ENCODE assay signal across 27 mouse cellular contexts in the genomic region with DNA sequence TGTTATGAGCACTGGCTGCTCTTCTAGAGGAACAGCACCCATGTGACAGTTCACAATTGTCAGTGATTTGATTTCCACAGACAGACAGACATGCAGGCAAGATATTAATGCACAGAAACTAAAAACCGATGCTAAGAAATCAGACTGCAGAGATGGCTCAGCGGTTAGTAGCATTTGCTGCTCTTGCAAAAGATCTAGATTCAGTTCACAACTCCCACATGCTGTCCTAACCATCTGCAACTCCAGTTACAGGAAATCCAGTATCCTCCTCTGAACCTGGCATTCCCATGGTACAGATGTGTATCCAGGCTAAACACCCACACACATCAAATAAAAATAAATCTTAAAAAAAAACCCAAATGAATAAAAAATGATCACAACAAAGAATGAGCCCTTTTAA. TPM values are rescaled to one million over a fixed set of nuclear protein-coding genes. Genes with fewer than 3 reads are reported as not detected.
DNase-seq lines count a peak whose midpoint lies in the region; TF ChIP-seq lines count a peak whose summit lies in the region.
"Had no signal": no experiment of that assay in that cellular context is flagged by ENCODE, and none has a peak within 500 bp of the region (broad histone marks: within the 10 kb centered on the region; RNA-seq: fewer than 3 reads in every experiment).

No protein-coding gene starts in this region.

- 94% methylated on average over 2 of the region's 2 CpGs for WGBS in lung, adult 2 months

- intact Hi-C loops in left cerebral cortex, postnatal 25 days (cut with DNase I), result no loop called here

- H3K4me1 ChIP-seq in lung, adult 2 months (ENCODE audit: control insufficient read depth, insufficient read depth, low read length), result no peaks in the 10 kb centered on the region

- TF ChIP-seq POLR2A in lung, adult 2 months (IDR thresholded peaks at IDR 0.05; ENCODE audit: borderline replicate concordance, extremely low read depth, low read depth, low read length), result no peak

- peak; percentile 51 to 82 for DNase-seq in layer of hippocampus, adult 18-20 months (ENCODE audit: low spot score in 2 of 2)
- DNase-seq in layer of hippocampus, postnatal 10 days (ENCODE audit: low spot score in 2 of 2), result no peak
- DNase-seq in gonadal fat pad, adult 2 months (ENCODE audit: low read depth), result peak; percentile 65
- DNase-seq in layer of hippocampus, adult 9-10 months (ENCODE audit: low spot score), result peak; percentile 38
- DNase-seq in left cerebral cortex, postnatal 25 days (ENCODE audit: low spot score in 2 of 2), result peak; percentile 45 to 86
- no peak for DNase-seq in lung, adult 2 months
- DNase-seq in heart, adult 9 months (ENCODE audit: low spot score in 2 of 2), result no peak
- DNase-seq: adrenal gland, adult 2 months; cerebellum, adult 9-10 months; heart, adult 18-20 months; kidney, adult 8-10 months; kidney, postnatal 14 days; liver; liver, postnatal 0 days; midbrain, embryonic 14.5 days; thymus, postnatal 14 days had no signal

- no peak for TF ChIP-seq CTCF in lung, adult 2 months (IDR thresholded peaks at IDR 0.05; ENCODE audit: insufficient read depth, low read length)

- H3K4me3 ChIP-seq in lung, adult 2 months (replicated peaks; ENCODE audit: extremely low read depth, low read depth, low read length), result no peak overlapping the region
- H3K4me3 ChIP-seq: forebrain, embryonic 13.5 days; heart, embryonic 15.5 days; megakaryocyte, embryonic 14.5 days; neural tube, embryonic 13.5 days had no signal

RNA-seq across cellular contexts. Expression of a gene that starts 2.6 kb away (rescaled TPM):
- 1 to 10 TPM; 6.0 to 6.5 TPM for total RNA-seq in layer of hippocampus, adult 18-20 months (2021)
- total RNA-seq in layer of hippocampus, postnatal 10 days (2021), result 1 to 10 TPM; 4.0 to 4.7 TPM
- polyA plus RNA-seq in gonadal fat pad, adult 2 months (2012; rRNA removed), result 0.26 and 0.74 TPM in 2 replicates
- 1 to 10 TPM; 5.1 to 7.0 TPM for total RNA-seq in left cerebral cortex, postnatal 25 days (2021)
- not detected in 2 replicates for polyA plus RNA-seq in lung, adult 2 months (2012; rRNA removed)
- total RNA-seq: hematopoietic stem cell, adult 5-6 weeks had no signal
- polyA plus RNA-seq: embryonic facial prominence, embryonic 11.5 days; forebrain, embryonic 13.5 days; heart, embryonic 15.5 days; midbrain, embryonic 14.5 days; small intestine, adult 2 months; testis, adult 2 months had no signal

RNA-seq across cellular contexts. Expression of a gene that starts 19.8 kb away (rescaled TPM):
- 1 to 10 TPM; 3.1 to 3.4 TPM for total RNA-seq in layer of hippocampus, adult 18-20 months (2021)
- 1 to 10 TPM; 1.2 to 1.4 TPM for total RNA-seq in layer of hippocampus, postnatal 10 days (2021)
- polyA plus RNA-seq in gonadal fat pad, adult 2 months (2012; rRNA removed), result not detected in 2 replicates
- 1 to 10 TPM; 1.5 to 3.0 TPM for total RNA-seq in left cerebral cortex, postnatal 25 days (2021)
- polyA plus RNA-seq in lung, adult 2 months (2012; rRNA removed), result not detected in 2 replicates
- total RNA-seq: gastrocnemius, adult 8-10 months; hematopoietic stem cell, adult 5-6 weeks had no signal
- polyA plus RNA-seq: small intestine, adult 2 months; testis, adult 2 months had no signal

RNA-seq across cellular contexts. Expression of a gene that starts 28.8 kb away (rescaled TPM):
- total RNA-seq in layer of hippocampus, adult 18-20 months (2021), result 1 to 10 TPM; 5.2 to 5.5 TPM
- 1 to 10 TPM; 3.7 to 4.3 TPM for total RNA-seq in layer of hippocampus, postnatal 10 days (2021)
- polyA plus RNA-seq in gonadal fat pad, adult 2 months (2012; rRNA removed), result 4.8 and 5.0 TPM in 2 replicates
- 1 to 10 TPM; 3.7 to 3.9 TPM for total RNA-seq in left cerebral cortex, postnatal 25 days (2021)
- polyA plus RNA-seq in lung, adult 2 months (2012; rRNA removed), result 1.9 TPM in 2 replicates

RNA-seq across cellular contexts. Expression of a gene that starts 33.0 kb away (rescaled TPM):
- total RNA-seq in layer of hippocampus, adult 18-20 months (2021), result 1 to 10 TPM in 1 of 2 experiments, not detected in 1; 1.3 TPM
- 1 to 10 TPM in 1 of 2 experiments, not detected in 1; 3.4 TPM for total RNA-seq in layer of hippocampus, postnatal 10 days (2021)
- not detected in 2 replicates for polyA plus RNA-seq in gonadal fat pad, adult 2 months (2012; rRNA removed)
- not detected for total RNA-seq in left cerebral cortex, postnatal 25 days (2021)
- not detected in 2 replicates for polyA plus RNA-seq in lung, adult 2 months (2012; rRNA removed)
- total RNA-seq: adrenal gland, adult 2 months; gastrocnemius, adult 8-10 months; hematopoietic stem cell, adult 5-6 weeks; left cerebral cortex, postnatal 10 days had no signal
- polyA plus RNA-seq: adrenal gland, adult 2 months; cortical plate, adult 2 months; embryonic facial prominence, embryonic 11.5 days; forebrain, embryonic 13.5 days; heart, embryonic 15.5 days; liver, postnatal 0 days; midbrain, embryonic 14.5 days; neural tube, embryonic 13.5 days; small intestine, adult 2 months; testis, adult 2 months had no signal

RNA-seq across cellular contexts. Expression of a gene that starts 33.5 kb away (rescaled TPM):
- 1 to 10 TPM; 2.7 to 3.9 TPM for total RNA-seq in layer of hippocampus, adult 18-20 months (2021)
- 1 to 10 TPM; 2.0 to 2.3 TPM for total RNA-seq in layer of hippocampus, postnatal 10 days (2021)
- polyA plus RNA-seq in gonadal fat pad, adult 2 months (2012; rRNA removed), result 2.4 and 2.7 TPM in 2 replicates
- 1 to 10 TPM; 2.4 to 3.7 TPM for total RNA-seq in left cerebral cortex, postnatal 25 days (2021)
- polyA plus RNA-seq in lung, adult 2 months (2012; rRNA removed), result 0.40 TPM in 2 replicates

Comparison
In these comparisons a context has a peak if more than half of its experiments do, and no peak if none do; other contexts are left out.
1. DNase-seq: peak in layer of hippocampus, adult 18-20 months (2 of 2), gonadal fat pad, adult 2 months (single experiment), layer of hippocampus, adult 9-10 months (single experiment) and left cerebral cortex, postnatal 25 days (2 of 2); none in layer of hippocampus, postnatal 10 days (0 of 2), lung, adult 2 months (single experiment) and heart, adult 9 months (0 of 2).